Mouse (Mus musculus): ENCODE results near the gene Ank2. TPM values are rescaled to one million over a fixed set of nuclear protein-coding genes. Genes with fewer than 3 reads are reported as not detected.

The Ank2 gene
- polyA plus RNA-seq, 1 experiment, result 423 TPM

GRCm38 (mm10) chr3:127281390-127281789 is 217.8 kb downstream of the Ank2 start:
- WGBS, result 95% methylated on average over 3 of the region's 3 CpGs

GRCm38 (mm10) chr3:127280376-127280775 is 218.8 kb downstream of the Ank2 start:
- TF ChIP-seq CTCF (IDR thresholded peaks at IDR 0.05; ENCODE audit: insufficient read depth, low read depth, low read length) (no peak), POLR2A (IDR thresholded peaks at IDR 0.05; ENCODE audit: insufficient read depth, low read depth, low read length) (no peak)
- Histone ChIP-seq H3K4me1 (ENCODE audit: control insufficient read depth, insufficient read depth, low read length) (no peaks in the 10 kb centered on the region), H3K27ac (ENCODE audit: insufficient read depth, low read depth, low read length) (no peak overlapping the region), H3K4me3 (ENCODE audit: insufficient read depth, low read depth, low read length) (no peak overlapping the region)

More at GRCm38 (mm10) chr3:127281390-127281789, 217.8 kb downstream of the Ank2 start:
- H3K4me3 ChIP-seq (ENCODE audit: insufficient read depth, low read depth, low read length), result no peak overlapping the region
- no peak for TF ChIP-seq POLR2A (IDR thresholded peaks at IDR 0.05; ENCODE audit: insufficient read depth, low read depth, low read length)
- TF ChIP-seq CTCF (IDR thresholded peaks at IDR 0.05; ENCODE audit: insufficient read depth, low read depth, low read length), result no peak
- H3K27ac ChIP-seq (ENCODE audit: insufficient read depth, low read depth, low read length), result no peak overlapping the region
- H3K4me1 ChIP-seq (ENCODE audit: control insufficient read depth, insufficient read depth, low read length), result no peaks in the 10 kb centered on the region

- 94% methylated on average over 6 of the region's 6 CpGs for WGBS
- no peak overlapping the region for H3K4me3 ChIP-seq (ENCODE audit: insufficient read depth, low read depth, low read length)
- TF ChIP-seq POLR2A (IDR thresholded peaks at IDR 0.05; ENCODE audit: insufficient read depth, low read depth, low read length) (no peak), CTCF (IDR thresholded peaks at IDR 0.05; ENCODE audit: insufficient read depth, low read depth, low read length) (no peak)
Observed at GRCm38 (mm10) chr3:127275953-127276352, 223.2 kb downstream of the Ank2 start.

GRCm38 (mm10) chr3:127272801-127273200 is 226.3 kb downstream of the Ank2 start:
- no peak for TF ChIP-seq POLR2A (IDR thresholded peaks at IDR 0.05; ENCODE audit: insufficient read depth, low read depth, low read length)
- TF ChIP-seq CTCF (IDR thresholded peaks at IDR 0.05; ENCODE audit: insufficient read depth, low read depth, low read length), result no peak
- Histone ChIP-seq H3K4me3 (ENCODE audit: insufficient read depth, low read depth, low read length) (no peak overlapping the region), H3K27ac (ENCODE audit: insufficient read depth, low read depth, low read length) (no peak overlapping the region), H3K4me1 (ENCODE audit: control insufficient read depth, insufficient read depth, low read length) (peaks cover 3% of the 10 kb centered on the region)
- 70% methylated on average over 12 of the region's 12 CpGs for WGBS

More at GRCm38 (mm10) chr3:127275953-127276352, 223.2 kb downstream of the Ank2 start:
- Histone ChIP-seq H3K4me1 (ENCODE audit: control insufficient read depth, insufficient read depth, low read length) (no peaks in the 10 kb centered on the region), H3K27ac (ENCODE audit: insufficient read depth, low read depth, low read length) (no peak overlapping the region)

- 85% methylated on average over 14 of the region's 14 CpGs for WGBS
- Histone ChIP-seq H3K4me3 (ENCODE audit: insufficient read depth, low read depth, low read length) (no peak overlapping the region), H3K4me1 (ENCODE audit: control insufficient read depth, insufficient read depth, low read length) (peaks cover 7% of the 10 kb centered on the region), H3K27ac (ENCODE audit: insufficient read depth, low read depth, low read length) (no peak overlapping the region)
- TF ChIP-seq POLR2A (IDR thresholded peaks at IDR 0.05; ENCODE audit: insufficient read depth, low read depth, low read length), result no peak
- no peak for TF ChIP-seq CTCF (IDR thresholded peaks at IDR 0.05; ENCODE audit: insufficient read depth, low read depth, low read length)
Observed at GRCm38 (mm10) chr3:127269616-127270015, 229.5 kb downstream of the Ank2 start.

- no peak overlapping the region for H3K4me3 ChIP-seq (ENCODE audit: insufficient read depth, low read depth, low read length)
- H3K4me1 ChIP-seq (ENCODE audit: control insufficient read depth, insufficient read depth, low read length), result peaks cover 7% of the 10 kb centered on the region
- no peak for TF ChIP-seq POLR2A (IDR thresholded peaks at IDR 0.05; ENCODE audit: insufficient read depth, low read depth, low read length)
- no peak for TF ChIP-seq CTCF (IDR thresholded peaks at IDR 0.05; ENCODE audit: insufficient read depth, low read depth, low read length)
- no peak overlapping the region for H3K27ac ChIP-seq (ENCODE audit: insufficient read depth, low read depth, low read length)
- 32% methylated on average over 6 of the region's 6 CpGs for WGBS
Observed at GRCm38 (mm10) chr3:127267846-127268245, 231.3 kb downstream of the Ank2 start.

- 49% methylated on average over 5 of the region's 5 CpGs for WGBS
- Histone ChIP-seq H3K27ac (ENCODE audit: insufficient read depth, low read depth, low read length) (no peak overlapping the region), H3K4me3 (ENCODE audit: insufficient read depth, low read depth, low read length) (no peak overlapping the region), H3K4me1 (ENCODE audit: control insufficient read depth, insufficient read depth, low read length) (peaks cover 7% of the 10 kb centered on the region)
- no peak for TF ChIP-seq POLR2A (IDR thresholded peaks at IDR 0.05; ENCODE audit: insufficient read depth, low read depth, low read length)
- TF ChIP-seq CTCF (IDR thresholded peaks at IDR 0.05; ENCODE audit: insufficient read depth, low read depth, low read length), result no peak
Observed at GRCm38 (mm10) chr3:127265732-127266131, 233.4 kb downstream of the Ank2 start.

GRCm38 (mm10) chr3:127265182-127265581 is 234.0 kb downstream of the Ank2 start:
- TF ChIP-seq POLR2A (IDR thresholded peaks at IDR 0.05; ENCODE audit: insufficient read depth, low read depth, low read length) (no peak), CTCF (IDR thresholded peaks at IDR 0.05; ENCODE audit: insufficient read depth, low read depth, low read length) (no peak)
- WGBS, result 82% methylated on average over 3 of the region's 3 CpGs
- Histone ChIP-seq H3K4me1 (ENCODE audit: control insufficient read depth, insufficient read depth, low read length) (peaks cover 7% of the 10 kb centered on the region), H3K27ac (ENCODE audit: insufficient read depth, low read depth, low read length) (no peak overlapping the region), H3K4me3 (ENCODE audit: insufficient read depth, low read depth, low read length) (no peak overlapping the region)

GRCm38 (mm10) chr3:127260786-127261166 is 238.4 kb downstream of the Ank2 start:
- WGBS, result 56% methylated on average over 7 of the region's 7 CpGs
- H3K27ac ChIP-seq (ENCODE audit: insufficient read depth, low read depth, low read length), result no peak overlapping the region
- H3K4me3 ChIP-seq (ENCODE audit: insufficient read depth, low read depth, low read length), result no peak overlapping the region

More at GRCm38 (mm10) chr3:127260786-127261166, 238.4 kb downstream of the Ank2 start:
- peaks cover 3% of the 10 kb centered on the region; the same call in 1 of the 2 replicates for H3K4me1 ChIP-seq (ENCODE audit: control insufficient read depth, insufficient read depth, low read length)
- TF ChIP-seq CTCF (IDR thresholded peaks at IDR 0.05; ENCODE audit: insufficient read depth, low read depth, low read length) (no peak), POLR2A (IDR thresholded peaks at IDR 0.05; ENCODE audit: insufficient read depth, low read depth, low read length) (no peak)
